Mouse (Mus musculus) lung, embryonic 14.5 days (tissue): ENCODE data around the gene Rps6kc1. TPM values are rescaled to one million over a fixed set of nuclear protein-coding genes. Genes with fewer than 3 reads are reported as not detected.

ENCODE experiments used
- ATAC-seq: fragments of 200-750 bp; cut with Nextera tagmentation; 2 replicates; pipeline ENCODE4 v1.8.0; 2017; ENCODE audit warnings: mild to moderate bottlenecking, moderate TSS enrichment, moderate library complexity; ENCODE audit not compliant: insufficient read depth
- DNase-seq: peaks from one replicate; pipeline ENCODE4 v3.0.0-alpha.2; 2015
- H3K27ac ChIP-seq: fragments of 300-500 bp; sonication (generic); 2 replicates; pipeline ENCODE4 v1.5.1; 2014; ENCODE audit warnings: low read depth, mild to moderate bottlenecking, moderate library complexity
- H3K27me3 ChIP-seq: fragments of 300-500 bp; sonication (generic); 2 replicates; pipeline ENCODE4 v1.6.1; 2014; ENCODE audit warnings: low read length, control low read depth; ENCODE audit not compliant: insufficient read depth
- H3K36me3 ChIP-seq: fragments of 300-500 bp; sonication (generic); 2 replicates; pipeline ENCODE4 v1.6.1; 2014; ENCODE audit warnings: control low read depth; ENCODE audit not compliant: insufficient read depth
- H3K4me1 ChIP-seq: fragments of 300-500 bp; sonication (generic); 2 replicates; pipeline ENCODE4 v1.6.1; 2014; ENCODE audit warnings: antibody characterized with exemption, control low read depth; ENCODE audit not compliant: insufficient read depth
- H3K4me2 ChIP-seq: fragments of 300-500 bp; sonication (generic); 2 replicates; pipeline ENCODE4 v1.6.1; 2014; ENCODE audit warnings: mild to moderate bottlenecking
- H3K4me3 ChIP-seq: fragments of 300-500 bp; sonication (generic); 2 replicates; pipeline ENCODE4 v1.5.1; 2014; ENCODE audit warnings: low read depth, low read length
- H3K9ac ChIP-seq: fragments of 300-500 bp; sonication (generic); 2 replicates; pipeline ENCODE4 v1.6.1; 2014
- H3K9me3 ChIP-seq: fragments of 300-500 bp; sonication (generic); 2 replicates; pipeline ENCODE4 v1.6.1; 2016; ENCODE audit warnings: low read depth, low read length, control low read depth
- CTCF ChIP-seq: IDR thresholded peaks from 2 replicates; pipeline ENCODE4 v1.5.1; 2016; ENCODE audit warnings: antibody characterized with exemption, low read depth
- WGBS: fragments of 180-500 bp; shearing (Covaris S2); extraction: QIAGEN DNeasy Blood & Tissue Kit; methylation state at CpG from one replicate; pipeline ENCODE4 v1.1.7; 2014; 5-methylcytosine and 5-hydroxymethylcytosine counted together
- polyA plus RNA-seq: library from polyadenylated mRNA; unstranded; fragments of >200 nt; fragmentation: Nextera tagmentation; extraction: Ambion mirVana; gene quantifications from 2 replicates; pipeline ENCODE4 v1.2.1, GENCODE M21; 2014

Rps6kc1 gene
- polyA plus RNA-seq, 1 experiment from 2014 or later = 14.9 TPM

GRCm38 (mm10) chr1:190669099-190669498 lies 242.5 kb downstream of the Rps6kc1 start:
- no peaks in the 10 kb centered on the region for H3K27me3 ChIP-seq
- H3K9me3 ChIP-seq = no peaks in the 10 kb centered on the region
- ATAC-seq (no peak), DNase-seq (peak; percentile 14)
- no peak for TF ChIP-seq CTCF
- no peak overlapping the region for H3K4me2 ChIP-seq
- no peak overlapping the region for H3K27ac ChIP-seq
- H3K36me3 ChIP-seq = no peaks in the 10 kb centered on the region
- H3K4me3 ChIP-seq = no peak overlapping the region
- WGBS = 57% methylated on average over 10 of the region's 10 CpGs
- no peaks in the 10 kb centered on the region for H3K4me1 ChIP-seq
- H3K9ac ChIP-seq = no peak overlapping the region

- no peaks in the 10 kb centered on the region for H3K4me1 ChIP-seq
- 90% methylated on average over 11 of the region's 11 CpGs for WGBS
- no peak for ATAC-seq
- no peak overlapping the region for H3K4me2 ChIP-seq
- H3K9me3 ChIP-seq = no peaks in the 10 kb centered on the region
- H3K36me3 ChIP-seq = no peaks in the 10 kb centered on the region
- H3K27me3 ChIP-seq = no peaks in the 10 kb centered on the region
- no peak for DNase-seq
- H3K9ac ChIP-seq = no peak overlapping the region
- TF ChIP-seq CTCF = no peak
- no peak overlapping the region for H3K4me3 ChIP-seq
- no peak overlapping the region for H3K27ac ChIP-seq
These were observed 243.7 kb downstream of the Rps6kc1 start for GRCm38 (mm10) chr1:190667821-190668220.

GRCm38 (mm10) chr1:190667326-190667725 lies 244.2 kb downstream of the Rps6kc1 start:
- 73% methylated on average over 5 of the region's 5 CpGs for whole genome bisulfite sequencing
- Histone ChIP-seq H3K36me3 (no peaks in the 10 kb centered on the region), H3K4me1 (no peaks in the 10 kb centered on the region), H3K27me3 (no peaks in the 10 kb centered on the region), H3K27ac (no peak overlapping the region), H3K9ac (no peak overlapping the region), H3K9me3 (no peaks in the 10 kb centered on the region), H3K4me3 (no peak overlapping the region), H3K4me2 (no peak overlapping the region)
- ATAC-seq (no peak), DNase-seq (no peak)
- TF ChIP-seq CTCF = no peak

DNA sequence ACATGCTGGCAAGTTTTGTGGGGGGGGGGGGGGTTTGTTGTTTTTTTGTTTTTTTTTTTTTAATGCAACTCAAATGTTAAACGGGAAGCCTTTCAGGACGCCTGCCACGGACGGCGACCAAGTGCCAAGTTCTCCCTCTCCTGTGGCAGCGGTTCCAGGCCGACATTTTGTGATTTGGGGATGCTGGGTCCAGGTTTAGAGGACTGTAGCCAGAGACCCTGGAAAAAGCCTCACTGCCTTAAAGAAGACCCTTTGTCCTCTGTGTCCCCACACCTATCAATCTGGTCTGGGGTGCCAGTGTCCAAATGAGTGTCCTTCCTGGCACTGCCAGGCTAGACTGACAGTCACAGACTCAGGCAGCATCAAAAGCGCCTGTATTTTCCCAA lies 246.1 kb downstream of the Rps6kc1 start:
- ATAC-seq = no peak
- no peaks in the 10 kb centered on the region for H3K4me1 ChIP-seq

DNA sequence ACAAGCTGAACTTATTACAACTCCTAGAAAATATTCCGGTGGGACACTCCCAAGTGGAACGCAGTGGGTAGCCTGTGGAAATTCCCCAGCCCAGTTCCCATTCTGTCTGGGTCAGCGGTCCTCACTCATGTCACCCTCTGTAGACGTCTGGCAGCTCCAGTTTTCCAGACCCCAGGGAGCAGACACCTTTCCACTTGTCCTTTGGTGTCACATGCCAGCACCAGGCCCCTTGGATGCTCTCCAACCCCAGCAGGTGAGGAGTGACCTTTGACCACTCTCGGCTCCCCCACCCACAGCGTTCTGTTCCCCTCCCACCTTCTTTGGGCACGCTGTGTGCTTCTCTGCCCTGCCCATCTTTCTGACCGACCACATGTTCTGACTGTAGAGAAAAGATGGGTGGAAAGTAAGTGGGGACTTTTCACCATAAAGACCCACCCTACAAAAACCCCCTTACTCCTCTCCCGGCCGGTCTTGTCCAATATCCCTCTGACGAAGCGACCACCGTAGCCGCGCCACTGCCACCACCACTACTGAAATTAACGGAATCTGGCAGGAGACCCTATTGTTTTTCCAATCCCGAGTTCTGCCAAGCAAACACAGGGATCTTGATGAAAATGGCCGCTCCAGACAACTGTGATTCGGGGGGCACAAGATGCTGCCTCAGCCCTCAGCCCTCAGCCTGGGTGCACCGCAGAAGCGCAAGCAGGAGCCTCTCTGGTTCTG lies 246.6 kb downstream of the Rps6kc1 start:
- H3K4me3 ChIP-seq = no peak overlapping the region
- no peaks in the 10 kb centered on the region for H3K36me3 ChIP-seq
- no peaks in the 10 kb centered on the region for H3K4me1 ChIP-seq
- no peak overlapping the region for H3K27ac ChIP-seq
- no peak for ATAC-seq
- no peak for TF ChIP-seq CTCF
- H3K4me2 ChIP-seq = no peak overlapping the region
- no peaks in the 10 kb centered on the region for H3K27me3 ChIP-seq
- no peak overlapping the region for H3K9ac ChIP-seq
- no peaks in the 10 kb centered on the region for H3K9me3 ChIP-seq
- DNase-seq = no peak
- WGBS = 74% methylated on average over 21 of the region's 21 CpGs

More for the DNA sequence above, 246.1 kb downstream of the Rps6kc1 start:
- no peak for TF ChIP-seq CTCF
- WGBS = 84% methylated on average over 8 of the region's 8 CpGs
- no peak overlapping the region for H3K27ac ChIP-seq
- no peaks in the 10 kb centered on the region for H3K36me3 ChIP-seq
- no peak overlapping the region for H3K4me3 ChIP-seq
- no peak overlapping the region for H3K9ac ChIP-seq
- no peak overlapping the region for H3K4me2 ChIP-seq
- H3K27me3 ChIP-seq = no peaks in the 10 kb centered on the region
- DNase-seq = no peak
- no peaks in the 10 kb centered on the region for H3K9me3 ChIP-seq

DNA sequence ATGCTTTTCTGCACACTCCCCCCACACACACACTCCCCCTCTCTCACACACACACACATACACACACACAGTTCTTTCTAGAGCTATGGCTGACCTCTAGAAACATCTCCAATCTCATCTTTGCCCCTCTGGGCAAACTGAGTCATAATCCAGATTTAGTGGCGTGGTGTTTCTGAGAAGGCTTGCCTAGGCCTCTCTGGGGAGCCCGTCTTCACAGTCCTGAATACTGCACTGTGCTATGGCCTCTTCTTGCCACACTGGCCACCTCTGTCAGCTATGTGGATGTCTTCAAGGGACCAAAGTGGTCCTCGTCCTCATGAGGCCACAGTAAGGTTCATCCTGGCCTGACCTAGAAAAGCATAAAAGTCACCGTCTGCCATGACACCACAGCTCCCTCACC lies 247.6 kb downstream of the Rps6kc1 start:
- H3K27ac ChIP-seq = no peak overlapping the region
- no peaks in the 10 kb centered on the region for H3K9me3 ChIP-seq
- H3K4me2 ChIP-seq = no peak overlapping the region
- DNase-seq (no peak), ATAC-seq (no peak)
- H3K9ac ChIP-seq = no peak overlapping the region
- no peaks in the 10 kb centered on the region for H3K4me1 ChIP-seq
- no peaks in the 10 kb centered on the region for H3K36me3 ChIP-seq
- no peaks in the 10 kb centered on the region for H3K27me3 ChIP-seq
- H3K4me3 ChIP-seq = no peak overlapping the region
- no peak for TF ChIP-seq CTCF
- WGBS = 85% methylated on average over 4 of the region's 4 CpGs

GRCm38 (mm10) chr1:190662736-190663135 lies 248.8 kb downstream of the Rps6kc1 start:
- 66% methylated on average over 5 of the region's 5 CpGs for WGBS
- no peak for TF ChIP-seq CTCF
- Histone ChIP-seq H3K36me3 (no peaks in the 10 kb centered on the region), H3K27me3 (no peaks in the 10 kb centered on the region), H3K27ac (no peak overlapping the region), H3K9me3 (no peaks in the 10 kb centered on the region), H3K4me3 (no peak overlapping the region), H3K4me2 (no peak overlapping the region), H3K4me1 (no peaks in the 10 kb centered on the region), H3K9ac (no peak overlapping the region)
- no peak for DNase-seq
- no peak for ATAC-seq
